Mouse (Mus musculus) T-helper 2 cell (primary cell): Measurements from ENCODE around the gene Olfr161.
"Not testable (repeated sequence)": the region's sequence is repeated elsewhere in the genome, so short reads cannot be mapped to it uniquely, and the experiment has no call there.

Source experiments
- in situ Hi-C: fragments of 300-600 bp; cut with MboI, MseI; formaldehyde crosslinking; loops from one replicate; pipeline ENCODE4 v1.15.1; 2025; ENCODE audit warnings: high pct_unique_total_duplicates

Gene Olfr161

GRCm38 (mm10) chr16:3590691-3591090 is at the start of gene Olfr161:
TSS of gene Olfr161 (plus strand) at chr16:3591042.
- in situ Hi-C loops, result no loop called here

DNA sequence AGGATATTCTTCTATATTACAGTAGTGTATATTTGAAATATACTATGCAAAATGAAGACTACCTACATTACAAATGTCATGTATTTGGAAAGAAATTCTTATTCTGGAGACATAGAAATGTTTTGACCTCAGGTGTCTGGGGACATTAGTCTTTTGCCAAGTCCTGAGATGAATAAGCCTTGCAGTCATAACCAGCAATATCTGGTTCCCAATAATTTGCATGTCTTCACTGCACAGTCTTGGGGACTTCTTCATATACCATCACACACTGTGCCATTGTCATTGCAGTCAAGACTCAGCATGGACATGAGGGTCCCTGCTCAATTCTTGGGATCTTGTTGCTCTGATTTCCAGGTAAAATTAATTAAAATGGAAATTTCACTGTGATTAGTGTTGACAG is 27.3 kb upstream of the Olfr161 start:
- in situ Hi-C loops, result no loop called here

GRCm38 (mm10) chr16:3577658-3578057 is 13.2 kb upstream of the Olfr161 start:
- in situ Hi-C loops, result not testable (repeated sequence)

- in situ Hi-C loops, result not testable (repeated sequence)
Measured at GRCm38 (mm10) chr16:3578227-3578848, 12.5 kb upstream of the Olfr161 start.

- in situ Hi-C loops, result not testable (repeated sequence)
Measured at GRCm38 (mm10) chr16:3631376-3631775, 40.5 kb downstream of the Olfr161 start.

DNA sequence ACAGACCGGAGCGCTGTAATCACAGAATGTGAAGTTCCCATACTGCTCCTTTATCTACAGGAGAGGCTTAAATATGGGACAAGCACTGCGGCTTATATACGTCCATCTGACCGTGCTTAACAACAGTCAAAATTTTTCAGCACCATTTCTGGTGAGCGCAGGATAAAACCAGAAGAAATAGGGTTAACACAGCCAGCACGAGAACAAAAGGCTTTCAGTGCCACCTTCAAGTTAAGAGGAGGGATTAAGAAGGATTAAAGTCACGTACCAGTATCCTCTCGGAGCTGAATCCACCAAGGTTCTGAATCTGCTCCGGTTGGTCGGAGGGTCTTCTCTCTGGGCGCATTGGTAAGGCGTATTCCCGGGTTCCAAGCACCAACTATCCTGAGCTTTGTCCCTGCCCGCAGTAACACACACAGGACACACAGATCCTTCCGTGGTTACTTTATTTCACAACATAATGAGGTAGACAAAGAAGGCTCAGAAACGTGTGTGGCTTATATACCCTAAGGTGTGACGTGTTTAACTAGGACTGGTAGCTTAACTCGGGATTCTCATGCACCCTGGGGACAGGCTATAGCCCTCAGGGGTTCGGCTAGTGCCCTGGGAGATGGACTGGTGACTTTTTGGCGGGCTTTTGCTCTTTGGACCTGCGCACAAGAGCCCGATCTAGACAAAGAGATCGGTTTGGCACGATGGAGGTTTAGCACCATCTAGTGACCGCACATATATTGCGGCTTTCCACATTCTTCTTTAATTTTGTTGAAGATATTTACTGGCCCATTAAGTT is 41.9 kb downstream of the Olfr161 start:
- in situ Hi-C loops, result not testable (repeated sequence)
